Comparison of ENCODE assay signal across 9 mouse cellular contexts in the genomic region with DNA sequence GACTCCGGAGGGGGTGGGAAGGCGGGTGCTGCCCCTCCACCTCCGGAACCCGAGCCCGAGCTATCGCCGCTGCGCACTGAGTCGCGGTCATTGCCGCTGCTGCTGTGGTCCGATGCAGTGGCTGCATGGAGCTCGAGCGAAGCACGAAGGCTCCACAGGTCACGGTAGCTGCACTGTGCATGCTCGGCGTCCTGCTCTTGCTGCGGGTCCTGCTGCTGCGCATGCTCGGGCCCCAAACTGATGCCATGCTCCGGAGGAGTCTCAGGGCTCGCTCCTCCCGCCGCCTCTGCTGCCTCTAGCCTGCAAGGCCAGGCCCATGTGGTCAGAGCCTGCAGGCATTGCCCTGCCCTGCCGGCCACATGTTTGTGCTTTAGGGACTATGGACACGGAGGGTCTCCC. TPM values are rescaled to one million over a fixed set of nuclear protein-coding genes. Genes with fewer than 3 reads are reported as not detected.
DNase-seq lines count a peak whose midpoint lies in the region; ATAC-seq and TF ChIP-seq lines count a peak whose summit lies in the region.
"Had no signal": no experiment of that assay in that cellular context is flagged by ENCODE, and none has a peak within 500 bp of the region (broad histone marks: within the 10 kb centered on the region; RNA-seq: fewer than 3 reads in every experiment).

No protein-coding gene starts in this region.

- no peak for TF ChIP-seq POLR2A in cerebellum, adult 2 months (IDR thresholded peaks at IDR 0.05; ENCODE audit: borderline replicate concordance, insufficient read depth, low read length)

- ATAC-seq in lung, embryonic 15.5 days (ENCODE audit: borderline replicate concordance, extremely low read depth, low FRiP score, low TSS enrichment): no peak
- no peak for ATAC-seq in lung, postnatal 0 days
- ATAC-seq in limb, embryonic 11.5 days (ENCODE audit: insufficient number of reproducible peaks, low FRiP score, low TSS enrichment, low read depth): no peak

- no peak overlapping the region for H3K4me3 ChIP-seq in cerebellum, adult 2 months (replicated peaks; ENCODE audit: insufficient read depth, low read depth, low read length)
- no peak overlapping the region for H3K4me3 ChIP-seq in lung, embryonic 15.5 days
- H3K4me3 ChIP-seq in lung, postnatal 0 days (ENCODE audit: low read depth, low read length): no peak overlapping the region
- H3K4me3 ChIP-seq in limb, embryonic 11.5 days (ENCODE audit: low read depth, low read length): peak overlapping the region; percentile 18

- peaks cover 44% of the 10 kb centered on the region for H3K4me1 ChIP-seq in cerebellum, adult 2 months (ENCODE audit: control insufficient read depth, insufficient read depth, low read length)
- peaks cover 26% of the 10 kb centered on the region for H3K4me1 ChIP-seq in lung, embryonic 15.5 days
- H3K4me1 ChIP-seq in lung, postnatal 0 days (ENCODE audit: insufficient read depth, low read depth, low read length): no peaks in the 10 kb centered on the region
- H3K4me1 ChIP-seq in limb, embryonic 11.5 days (ENCODE audit: control insufficient read depth, insufficient read depth, low read length): peaks cover 20% of the 10 kb centered on the region

- no peak overlapping the region for H3K27ac ChIP-seq in cerebellum, adult 2 months (ENCODE audit: insufficient read depth, low read length)
- H3K27ac ChIP-seq in lung, embryonic 15.5 days: no peak overlapping the region
- H3K27ac ChIP-seq in lung, postnatal 0 days (ENCODE audit: low read length): no peak overlapping the region
- no peak overlapping the region for H3K27ac ChIP-seq in limb, embryonic 11.5 days (replicated peaks; ENCODE audit: low read depth, low read length)

- H3K4me2 ChIP-seq in lung, embryonic 15.5 days: peak overlapping the region; percentile 14; the same call in 1 of the 2 replicates
- no peak overlapping the region for H3K4me2 ChIP-seq in lung, postnatal 0 days (replicated peaks; ENCODE audit: low read depth, low read length)
- peak overlapping the region; percentile 42 for H3K4me2 ChIP-seq in limb, embryonic 11.5 days (ENCODE audit: low read depth, severe bottlenecking)

- TF ChIP-seq CTCF in cerebellum, adult 2 months (IDR thresholded peaks at IDR 0.05; ENCODE audit: borderline replicate concordance, insufficient read depth, low read depth, low read length): no peak
- no peak for TF ChIP-seq CTCF in lung, postnatal 0 days (IDR thresholded peaks at IDR 0.05)

- H3K9me3 ChIP-seq in lung, embryonic 15.5 days: no peaks in the 10 kb centered on the region
- H3K9me3 ChIP-seq in lung, postnatal 0 days (ENCODE audit: low read length): no peaks in the 10 kb centered on the region
- no peaks in the 10 kb centered on the region for H3K9me3 ChIP-seq in limb, embryonic 11.5 days (ENCODE audit: control insufficient read depth, low read length)

- peak; percentile 34 for DNase-seq in cerebellum, adult 11-12 months
- no peak for DNase-seq in cerebellum, adult 2 months
- DNase-seq in lung, postnatal 0 days (ENCODE audit: low spot score): no peak
- no peak for DNase-seq in limb, embryonic 11.5 days (ENCODE audit: low spot score)
- DNase-seq in retina, embryonic 14.5 days (ENCODE audit: low spot score): peak; percentile 37
- DNase-seq in spleen, postnatal 10 days (ENCODE audit: low spot score in 2 of 2): no peak
- no peak for DNase-seq in urinary bladder, postnatal 4 days (ENCODE audit: low spot score in 2 of 2)
- DNase-seq: heart, postnatal 4 days had no signal

- H3K36me3 ChIP-seq in lung, embryonic 15.5 days: peaks cover 55% of the 10 kb centered on the region
- H3K36me3 ChIP-seq in lung, postnatal 0 days (ENCODE audit: insufficient read depth, low read length): peaks cover 20% of the 10 kb centered on the region
- H3K36me3 ChIP-seq in limb, embryonic 11.5 days (ENCODE audit: control insufficient read depth, insufficient read depth, low read length): peaks cover 27% of the 10 kb centered on the region

- WGBS in cerebellum, adult 2 months: 47% methylated on average over 27 of the region's 27 CpGs
- WGBS in lung, embryonic 15.5 days: 57% methylated on average over 27 of the region's 27 CpGs
- WGBS in lung, postnatal 0 days: 56% methylated on average over 25 of the region's 27 CpGs
- 40% methylated on average over 27 of the region's 27 CpGs for WGBS in limb, embryonic 11.5 days

- H3K9ac ChIP-seq in lung, embryonic 15.5 days: no peak overlapping the region
- no peak overlapping the region for H3K9ac ChIP-seq in lung, postnatal 0 days (replicated peaks; ENCODE audit: low read depth)
- H3K9ac ChIP-seq in limb, embryonic 11.5 days (ENCODE audit: low read length): no peak overlapping the region

- no peak for TF ChIP-seq EP300 in lung, postnatal 0 days (IDR thresholded peaks at IDR 0.05)

- no peaks in the 10 kb centered on the region for H3K27me3 ChIP-seq in cerebellum, adult 2 months (ENCODE audit: control insufficient read depth, insufficient read depth, low read length)
- H3K27me3 ChIP-seq in lung, embryonic 15.5 days: peaks cover 19% of the 10 kb centered on the region
- no peaks in the 10 kb centered on the region for H3K27me3 ChIP-seq in lung, postnatal 0 days (replicated peaks; ENCODE audit: insufficient read depth, low read length)
- H3K27me3 ChIP-seq in limb, embryonic 11.5 days (ENCODE audit: control insufficient read depth, insufficient read depth, low read length): peaks cover 17% of the 10 kb centered on the region

RNA-seq across cellular contexts. Expression of gene Atp5d, which starts 6.5 kb away (rescaled TPM):
- 736 and 758 TPM in 2 replicates for polyA plus RNA-seq in cerebellum, adult 2 months (2012; rRNA removed)
- 521 and 541 TPM in 2 replicates for polyA plus RNA-seq in lung, embryonic 15.5 days (2015; fragmentation: Nextera tagmentation; extraction: Ambion mirVana)
- polyA plus RNA-seq in lung, postnatal 0 days (2015; fragmentation: Nextera tagmentation; extraction: Ambion mirVana): 463 and 491 TPM in 2 replicates
- 416 and 426 TPM in 2 replicates for polyA plus RNA-seq in limb, embryonic 11.5 days (2014; fragmentation: Nextera tagmentation; extraction: Ambion mirVana)

RNA-seq across cellular contexts. Expression of gene Cbarp, which starts 8.7 kb away (rescaled TPM):
- polyA plus RNA-seq in cerebellum, adult 2 months (2012; rRNA removed): 147 and 151 TPM in 2 replicates
- polyA plus RNA-seq in lung, embryonic 15.5 days (2015; fragmentation: Nextera tagmentation; extraction: Ambion mirVana): 3.9 and 5.0 TPM in 2 replicates
- 5.1 and 5.5 TPM in 2 replicates for polyA plus RNA-seq in lung, postnatal 0 days (2015; fragmentation: Nextera tagmentation; extraction: Ambion mirVana)
- 4.7 and 6.5 TPM in 2 replicates for polyA plus RNA-seq in limb, embryonic 11.5 days (2014; fragmentation: Nextera tagmentation; extraction: Ambion mirVana)

RNA-seq across cellular contexts. Expression of gene Midn, which starts 16.1 kb away (rescaled TPM):
- polyA plus RNA-seq in cerebellum, adult 2 months (2012; rRNA removed): 26.1 and 26.5 TPM in 2 replicates
- polyA plus RNA-seq in lung, embryonic 15.5 days (2015; fragmentation: Nextera tagmentation; extraction: Ambion mirVana): 17.5 and 18.6 TPM in 2 replicates
- polyA plus RNA-seq in lung, postnatal 0 days (2015; fragmentation: Nextera tagmentation; extraction: Ambion mirVana): 13.2 and 14.2 TPM in 2 replicates
- polyA plus RNA-seq in limb, embryonic 11.5 days (2014; fragmentation: Nextera tagmentation; extraction: Ambion mirVana): 59.3 and 60.9 TPM in 2 replicates

RNA-seq across cellular contexts. Expression of gene Stk11, which starts 16.3 kb away (rescaled TPM):
- 110 and 112 TPM in 2 replicates for polyA plus RNA-seq in cerebellum, adult 2 months (2012; rRNA removed)
- polyA plus RNA-seq in lung, embryonic 15.5 days (2015; fragmentation: Nextera tagmentation; extraction: Ambion mirVana): 18.6 and 22.1 TPM in 2 replicates
- polyA plus RNA-seq in lung, postnatal 0 days (2015; fragmentation: Nextera tagmentation; extraction: Ambion mirVana): 19.0 and 19.8 TPM in 2 replicates
- 23.6 and 27.1 TPM in 2 replicates for polyA plus RNA-seq in limb, embryonic 11.5 days (2014; fragmentation: Nextera tagmentation; extraction: Ambion mirVana)

RNA-seq across cellular contexts. Expression of gene Sbno2, which starts 26.6 kb away (rescaled TPM):
- 25.4 and 28.9 TPM in 2 replicates for polyA plus RNA-seq in cerebellum, adult 2 months (2012; rRNA removed)
- polyA plus RNA-seq in lung, embryonic 15.5 days (2015; fragmentation: Nextera tagmentation; extraction: Ambion mirVana): 15.5 and 16.6 TPM in 2 replicates
- 17.5 and 26.4 TPM in 2 replicates for polyA plus RNA-seq in lung, postnatal 0 days (2015; fragmentation: Nextera tagmentation; extraction: Ambion mirVana)
- polyA plus RNA-seq in limb, embryonic 11.5 days (2014; fragmentation: Nextera tagmentation; extraction: Ambion mirVana): 8.1 and 10.8 TPM in 2 replicates

Comparison
In these comparisons a context has a peak if more than half of its experiments do, and no peak if none do; other contexts are left out.
1. DNase-seq: peak in cerebellum, adult 11-12 months (single experiment) and retina, embryonic 14.5 days (single experiment); none in cerebellum, adult 2 months (0 of 2), lung, postnatal 0 days (single experiment), limb, embryonic 11.5 days (single experiment), spleen, postnatal 10 days (0 of 2) and urinary bladder, postnatal 4 days (0 of 2).
2. RNA of gene Cbarp, which starts 8.7 kb away (polyA plus RNA-seq): 147 to 151 TPM in cerebellum, adult 2 months; 4.7 to 6.5 TPM in limb, embryonic 11.5 days, 5.1 to 5.5 TPM in lung, postnatal 0 days and 3.9 to 5.0 TPM in lung, embryonic 15.5 days; every median in the first group is over 10 times any median in the second.